Mouse (Mus musculus) forebrain, embryonic 13.5 days (tissue): ENCODE results near the gene Esx1. TPM values are rescaled to one million over a fixed set of nuclear protein-coding genes. Genes with fewer than 3 reads are reported as not detected.

ENCODE experiments used
- ATAC-seq: fragments of 200-750 bp; cut with Nextera tagmentation; 2 replicates; pipeline ENCODE4 v1.8.0; 2017
- H3K27ac ChIP-seq: fragments of 300-500 bp; sonication (generic); 2 replicates; pipeline ENCODE4 v1.5.1; 2015; ENCODE audit warnings: inconsistent platforms, mild to moderate bottlenecking, moderate library complexity
- H3K27me3 ChIP-seq: fragments of 300-500 bp; sonication (generic); 2 replicates; pipeline ENCODE4 v1.6.1; 2015; ENCODE audit warnings: mild to moderate bottlenecking, inconsistent platforms
- H3K36me3 ChIP-seq: fragments of 300-500 bp; sonication (generic); 2 replicates; pipeline ENCODE4 v1.6.1; 2015; ENCODE audit warnings: mild to moderate bottlenecking, inconsistent platforms; ENCODE audit not compliant: poor library complexity, severe bottlenecking
- H3K4me1 ChIP-seq: fragments of 300-500 bp; sonication (generic); 2 replicates; pipeline ENCODE4 v1.6.1; 2015; ENCODE audit warnings: inconsistent platforms
- H3K4me2 ChIP-seq: fragments of 300-500 bp; sonication (generic); 2 replicates; pipeline ENCODE4 v1.6.1; 2015; ENCODE audit warnings: inconsistent platforms, mild to moderate bottlenecking, moderate library complexity
- H3K4me3 ChIP-seq: fragments of 300-500 bp; sonication (generic); 2 replicates; pipeline ENCODE4 v1.5.1; 2015; ENCODE audit warnings: mild to moderate bottlenecking, inconsistent platforms
- H3K9ac ChIP-seq: fragments of 300-500 bp; sonication (generic); 2 replicates; pipeline ENCODE4 v1.6.1; 2015; ENCODE audit warnings: mild to moderate bottlenecking, inconsistent platforms
- H3K9me3 ChIP-seq: fragments of 300-500 bp; sonication (generic); replicated peaks from 2 replicates; pipeline ENCODE4 v1.6.1; 2016; ENCODE audit warnings: inconsistent platforms
- WGBS: fragments of 180-500 bp; shearing (Covaris S2); methylation state at CpG from one replicate; pipeline ENCODE4 v1.1.7; 2015; 5-methylcytosine and 5-hydroxymethylcytosine counted together
- polyA plus RNA-seq: library from polyadenylated mRNA; unstranded; fragments of >200 nt; fragmentation: Nextera tagmentation; extraction: Ambion mirVana; gene quantifications from 2 replicates; pipeline ENCODE4 v1.2.1, GENCODE M21; 2015

Gene Esx1
- not detected in 2 replicates for polyA plus RNA-seq

DNA sequence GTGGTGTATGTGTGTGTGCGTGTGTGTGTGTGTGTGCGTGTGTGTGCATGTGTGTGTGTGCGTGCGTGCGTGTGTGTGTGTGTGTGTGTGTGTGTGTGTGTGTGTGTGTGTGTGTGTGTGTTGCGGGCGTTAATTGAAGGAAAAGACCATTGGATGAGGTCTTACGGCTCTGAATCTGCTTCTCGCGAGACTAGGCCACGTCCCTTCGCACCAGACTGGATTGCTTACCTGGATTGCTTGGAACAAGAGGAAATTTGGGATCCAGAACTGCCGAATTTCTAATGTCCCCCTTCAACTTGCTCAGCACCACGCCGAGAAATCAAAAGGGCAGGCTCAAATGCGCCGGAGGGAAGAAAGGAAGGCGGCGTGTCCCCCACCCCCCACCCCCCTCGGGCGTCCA, at the start of gene Esx1:
Esx1 (minus strand) TSS at position 366 of the 400 bp plus-strand sequence.
- Histone ChIP-seq H3K27me3 (peaks cover 83% of the 10 kb centered on the region), H3K4me2 (0 out of 2 replicates have a peak within 1 kb of the TSS, but pooled peaks have one; percentile 22), H3K4me1 (no peaks in the 10 kb centered on the region; the same call in 1 of the 2 replicates), H3K27ac (no peak within 1 kb of the TSS), H3K4me3 (peak within 1 kb of the TSS; percentile 17; the same call in 1 of the 2 replicates), H3K9ac (no peak within 1 kb of the TSS), H3K36me3 (no peaks in the 10 kb centered on the region), H3K9me3 (peaks cover 3% of the 10 kb centered on the region; the same call in 1 of the 2 replicates)
- WGBS = 23% methylated on average over 21 of the region's 21 CpGs
- ATAC-seq = no peak

DNA sequence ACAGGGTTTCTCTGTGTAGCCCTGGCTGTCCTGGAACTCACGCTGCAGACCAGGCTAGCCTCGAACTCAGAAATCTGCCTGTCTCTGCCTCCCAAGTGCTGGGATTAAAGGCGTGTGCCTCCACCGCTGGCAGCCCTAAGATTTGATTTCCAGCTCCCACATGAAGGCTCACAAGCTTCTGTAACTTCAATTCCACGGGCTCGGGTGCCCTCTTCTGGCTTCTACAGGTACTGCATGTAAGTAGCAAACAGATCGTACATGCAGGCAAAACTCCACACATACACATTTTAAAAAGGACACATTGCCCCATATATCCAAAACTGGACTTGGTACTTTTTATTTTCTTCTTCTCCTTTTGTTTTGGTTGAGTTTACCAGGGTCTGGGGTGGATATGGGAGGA, 48.1 kb upstream of the Esx1 start:
- H3K27ac ChIP-seq = no peak overlapping the region
- H3K9ac ChIP-seq = no peak overlapping the region
- WGBS = 46% methylated on average over 7 of the region's 7 CpGs
- H3K27me3 ChIP-seq = no peaks in the 10 kb centered on the region
- H3K4me2 ChIP-seq = no peak overlapping the region
- no peaks in the 10 kb centered on the region for H3K36me3 ChIP-seq
- no peak for ATAC-seq
- H3K9me3 ChIP-seq = no peaks in the 10 kb centered on the region
- no peaks in the 10 kb centered on the region for H3K4me1 ChIP-seq
- H3K4me3 ChIP-seq = no peak overlapping the region

DNA sequence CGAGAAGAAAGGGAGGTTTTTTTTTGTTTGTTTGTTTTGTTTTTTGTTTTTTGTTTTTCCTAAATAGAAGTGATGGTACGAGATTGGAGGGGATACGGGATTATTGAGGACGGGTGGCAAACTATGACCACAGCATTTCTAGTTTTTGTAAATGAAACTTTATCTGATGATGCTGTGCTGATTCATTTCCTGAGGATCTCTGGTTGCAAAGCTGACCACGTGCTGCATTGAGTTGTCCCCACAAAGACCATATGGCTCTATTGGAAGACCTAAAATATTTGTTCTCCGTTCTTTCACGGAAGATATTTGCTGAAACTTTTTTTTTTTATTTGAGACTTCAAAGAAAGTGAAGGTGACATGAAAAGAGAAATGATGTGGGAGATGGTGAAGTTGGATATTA, 45.8 kb upstream of the Esx1 start:
- no peak for ATAC-seq
- no peaks in the 10 kb centered on the region for H3K27me3 ChIP-seq

DNA sequence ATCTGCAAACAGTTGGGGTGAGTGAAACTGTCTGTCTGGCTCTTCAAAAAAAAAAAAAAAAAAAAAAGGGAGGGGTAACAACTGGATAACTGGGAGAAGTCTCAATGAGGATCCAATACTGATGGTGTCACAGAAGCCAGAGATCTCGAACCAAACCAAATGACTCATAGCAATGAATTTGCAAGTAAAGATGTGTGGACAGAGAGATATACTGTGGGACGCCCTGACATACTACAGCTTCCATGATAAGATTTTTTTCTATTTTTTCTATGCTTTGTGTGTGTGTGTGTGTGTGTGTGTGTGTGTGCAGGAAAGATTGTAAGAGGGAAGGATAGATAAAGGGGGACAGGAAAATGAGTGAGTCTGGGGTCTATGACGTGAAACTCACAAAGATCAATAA, 43.7 kb upstream of the Esx1 start:
- Histone ChIP-seq H3K27me3 (no peaks in the 10 kb centered on the region), H3K4me3 (no peak overlapping the region), H3K4me2 (no peak overlapping the region), H3K9ac (no peak overlapping the region), H3K9me3 (no peaks in the 10 kb centered on the region), H3K36me3 (no peaks in the 10 kb centered on the region), H3K4me1 (no peaks in the 10 kb centered on the region), H3K27ac (no peak overlapping the region)
- ATAC-seq = no peak
- 90% methylated on average over 3 of the region's 3 CpGs for WGBS

More for the DNA sequence above, 45.8 kb upstream of the Esx1 start:
- no peak overlapping the region for H3K9ac ChIP-seq
- no peaks in the 10 kb centered on the region for H3K9me3 ChIP-seq
- H3K4me3 ChIP-seq = no peak overlapping the region
- no peak overlapping the region for H3K27ac ChIP-seq
- WGBS = 79% methylated on average over 7 of the region's 7 CpGs
- no peaks in the 10 kb centered on the region for H3K36me3 ChIP-seq
- no peak overlapping the region for H3K4me2 ChIP-seq
- no peaks in the 10 kb centered on the region for H3K4me1 ChIP-seq

DNA sequence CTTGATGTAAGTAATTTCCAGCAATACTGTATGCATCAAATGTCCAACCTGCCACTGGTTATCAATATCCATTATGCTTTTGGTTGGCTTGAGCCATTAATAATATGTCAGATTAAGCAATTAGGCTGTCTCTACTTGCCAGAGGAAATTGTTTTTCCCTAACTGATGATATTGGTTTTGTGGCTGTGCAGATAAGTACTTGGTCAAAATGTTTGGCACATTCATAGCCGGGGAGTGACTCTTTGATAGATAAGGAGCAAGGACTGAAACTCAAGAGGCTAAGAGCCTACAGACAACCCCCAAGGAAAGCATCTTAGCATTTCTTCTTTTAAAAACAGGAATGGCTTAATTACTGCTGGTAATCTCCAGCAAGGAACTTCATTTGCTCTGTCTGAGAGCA, 40.8 kb upstream of the Esx1 start:
- H3K27me3 ChIP-seq = no peaks in the 10 kb centered on the region
- H3K9me3 ChIP-seq = no peaks in the 10 kb centered on the region
- H3K4me3 ChIP-seq = no peak overlapping the region
- ATAC-seq = no peak
- no peaks in the 10 kb centered on the region for H3K4me1 ChIP-seq
- WGBS = 83% methylated on average over 1 of the region's 1 CpGs
- H3K4me2 ChIP-seq = no peak overlapping the region
- no peak overlapping the region for H3K27ac ChIP-seq
- no peak overlapping the region for H3K9ac ChIP-seq
- H3K36me3 ChIP-seq = no peaks in the 10 kb centered on the region

DNA sequence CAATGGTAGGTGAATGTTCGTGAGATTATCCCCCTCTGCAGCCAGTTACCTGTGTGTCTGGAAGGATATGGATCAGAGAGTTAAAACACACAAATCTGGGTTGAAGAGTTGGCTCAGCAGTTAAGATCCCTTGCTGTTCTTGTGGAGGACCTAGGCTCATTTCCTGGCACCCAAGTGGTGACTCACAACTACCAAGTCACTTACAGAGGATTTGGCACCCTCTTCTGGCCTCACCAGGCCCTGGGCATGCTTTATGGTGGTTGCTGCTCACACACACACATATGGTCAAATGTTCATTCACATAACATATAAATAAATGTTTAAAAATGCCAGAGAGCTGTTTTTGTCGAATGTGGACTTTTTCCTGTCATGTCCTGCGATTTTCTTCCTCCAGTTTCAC, 39.1 kb upstream of the Esx1 start:
- H3K4me2 ChIP-seq = no peak overlapping the region
- no peaks in the 10 kb centered on the region for H3K4me1 ChIP-seq
- no peaks in the 10 kb centered on the region for H3K36me3 ChIP-seq
- no peaks in the 10 kb centered on the region for H3K9me3 ChIP-seq
- H3K9ac ChIP-seq = no peak overlapping the region
- no peak overlapping the region for H3K27ac ChIP-seq
- 72% methylated on average over 3 of the region's 3 CpGs for WGBS
- no peak overlapping the region for H3K4me3 ChIP-seq
- no peaks in the 10 kb centered on the region for H3K27me3 ChIP-seq
- no peak for ATAC-seq

DNA sequence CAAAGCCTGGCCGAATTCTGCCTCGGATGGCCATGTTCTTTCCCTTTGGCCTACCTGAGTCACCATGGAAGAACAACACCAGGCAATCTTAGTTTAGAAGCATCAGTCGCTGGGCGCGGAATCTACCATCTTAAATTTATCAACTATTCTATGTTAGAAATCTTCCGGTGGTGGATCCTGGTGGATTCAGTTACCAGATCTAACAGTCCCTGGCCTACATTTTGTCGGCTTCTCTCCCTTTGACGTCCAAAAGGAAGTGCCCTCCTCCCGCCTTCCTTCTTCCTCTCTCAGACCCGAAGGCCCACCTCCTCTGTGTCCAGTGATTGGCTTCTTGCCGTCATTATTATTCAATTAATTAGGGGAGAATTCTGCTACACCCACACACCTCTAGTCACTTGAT, 27.2 kb upstream of the Esx1 start:
- H3K4me1 ChIP-seq = no peaks in the 10 kb centered on the region
- no peaks in the 10 kb centered on the region for H3K27me3 ChIP-seq
- H3K9me3 ChIP-seq = no peaks in the 10 kb centered on the region
- H3K36me3 ChIP-seq = no peaks in the 10 kb centered on the region
- no peak for ATAC-seq
- no peak overlapping the region for H3K4me2 ChIP-seq
- no peak overlapping the region for H3K4me3 ChIP-seq
- 88% methylated on average over 11 of the region's 11 CpGs for WGBS
- no peak overlapping the region for H3K27ac ChIP-seq
- no peak overlapping the region for H3K9ac ChIP-seq

DNA sequence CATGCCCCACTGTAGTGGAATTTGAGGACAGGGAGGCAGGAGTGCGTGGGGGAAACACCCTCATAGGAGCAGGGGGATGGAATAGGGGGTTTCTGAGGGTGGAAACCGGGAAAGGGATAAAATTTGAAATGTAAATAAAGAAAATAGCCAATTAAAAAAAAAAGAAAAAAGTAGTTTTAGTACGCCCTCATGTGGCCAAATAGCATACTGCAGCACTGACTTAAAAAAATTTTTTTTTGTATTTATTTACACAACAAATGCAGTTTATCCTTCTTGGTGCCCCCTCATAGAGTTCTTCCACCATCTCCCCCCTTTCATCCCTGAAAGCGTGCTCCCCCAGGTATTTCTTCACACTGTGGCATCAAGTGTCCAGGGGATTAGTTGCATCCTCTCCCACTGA, 22.8 kb upstream of the Esx1 start:
- ATAC-seq = no peak
- no peaks in the 10 kb centered on the region for H3K4me1 ChIP-seq
- H3K4me2 ChIP-seq = no peak overlapping the region
- no peaks in the 10 kb centered on the region for H3K27me3 ChIP-seq
- H3K4me3 ChIP-seq = no peak overlapping the region
- H3K36me3 ChIP-seq = no peaks in the 10 kb centered on the region
- 31% methylated on average over 4 of the region's 4 CpGs for WGBS
- H3K9me3 ChIP-seq = no peaks in the 10 kb centered on the region
- no peak overlapping the region for H3K27ac ChIP-seq
- no peak overlapping the region for H3K9ac ChIP-seq

DNA sequence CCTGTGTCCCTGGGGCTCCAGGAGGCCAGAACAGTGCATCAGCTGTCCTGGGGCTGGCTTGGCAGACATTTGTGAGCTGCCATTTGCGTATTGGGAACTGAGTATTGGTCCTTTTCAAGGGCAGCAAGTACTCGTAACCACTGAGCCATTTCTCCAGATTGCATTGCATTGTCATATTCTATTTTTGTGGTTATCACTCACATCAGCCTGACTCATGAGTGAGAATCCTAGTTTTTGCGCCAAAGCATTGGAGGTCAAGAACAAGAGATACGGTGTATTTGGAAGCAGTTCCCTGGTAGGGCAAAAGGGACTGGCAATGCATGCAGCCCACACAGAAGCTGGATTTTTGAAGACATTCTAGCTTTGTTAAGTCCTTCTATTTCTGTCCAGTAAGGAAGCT, 21.8 kb upstream of the Esx1 start:
- Histone ChIP-seq H3K9ac (no peak overlapping the region), H3K27ac (no peak overlapping the region), H3K4me2 (no peak overlapping the region), H3K4me1 (no peaks in the 10 kb centered on the region), H3K27me3 (no peaks in the 10 kb centered on the region), H3K4me3 (no peak overlapping the region), H3K36me3 (no peaks in the 10 kb centered on the region), H3K9me3 (no peaks in the 10 kb centered on the region)
- WGBS = 90% methylated on average over 4 of the region's 4 CpGs
- ATAC-seq = no peak

DNA sequence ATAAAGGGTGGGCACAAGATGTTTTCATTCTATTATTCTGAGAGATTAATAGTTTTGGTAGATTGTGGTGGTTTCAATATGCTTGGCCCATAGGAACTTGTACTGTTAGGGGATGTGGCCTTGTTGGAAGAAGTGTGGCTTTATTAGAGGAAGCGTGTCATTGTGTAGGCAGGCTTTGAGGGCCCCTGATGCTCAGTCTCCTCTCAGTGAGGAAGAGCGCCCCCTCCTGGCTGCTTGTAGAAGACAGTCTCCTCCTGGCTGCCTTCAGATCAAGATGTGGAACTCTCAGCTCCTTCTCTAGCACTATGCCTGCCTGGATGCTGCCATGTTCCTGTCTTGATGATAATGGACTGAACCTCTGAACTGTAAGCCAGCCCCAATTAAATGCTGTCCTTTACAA, 20.7 kb upstream of the Esx1 start:
- no peaks in the 10 kb centered on the region for H3K9me3 ChIP-seq
- H3K9ac ChIP-seq = no peak overlapping the region
- H3K27ac ChIP-seq = no peak overlapping the region
- no peaks in the 10 kb centered on the region for H3K36me3 ChIP-seq
- no peaks in the 10 kb centered on the region for H3K4me1 ChIP-seq
- WGBS = 32% methylated on average over 2 of the region's 2 CpGs
- ATAC-seq = no peak
- H3K4me2 ChIP-seq = no peak overlapping the region
- no peaks in the 10 kb centered on the region for H3K27me3 ChIP-seq
- H3K4me3 ChIP-seq = no peak overlapping the region

DNA sequence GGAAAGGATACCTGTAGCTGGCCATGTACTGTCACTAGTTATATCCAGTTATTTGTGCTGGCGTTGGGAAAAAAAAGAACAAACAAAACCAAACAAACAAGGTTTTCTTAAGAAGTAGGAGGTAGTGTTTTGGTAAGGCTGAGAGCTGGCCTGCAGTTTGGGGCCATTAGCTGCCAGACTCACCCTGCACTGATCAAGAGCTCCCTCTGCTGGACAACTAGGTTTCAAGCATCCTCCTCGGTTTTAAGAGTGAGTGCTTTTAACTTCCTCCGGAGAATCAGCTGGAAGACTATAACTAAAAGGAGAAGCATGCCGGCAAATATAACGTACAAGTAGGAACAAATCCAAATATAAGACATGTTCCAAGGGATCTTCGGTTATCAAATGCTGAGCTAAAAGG, 19.8 kb upstream of the Esx1 start:
- 16% methylated on average over 6 of the region's 6 CpGs for WGBS
- peak; percentile 41; the same call in 1 of the 2 replicates for ATAC-seq

DNA sequence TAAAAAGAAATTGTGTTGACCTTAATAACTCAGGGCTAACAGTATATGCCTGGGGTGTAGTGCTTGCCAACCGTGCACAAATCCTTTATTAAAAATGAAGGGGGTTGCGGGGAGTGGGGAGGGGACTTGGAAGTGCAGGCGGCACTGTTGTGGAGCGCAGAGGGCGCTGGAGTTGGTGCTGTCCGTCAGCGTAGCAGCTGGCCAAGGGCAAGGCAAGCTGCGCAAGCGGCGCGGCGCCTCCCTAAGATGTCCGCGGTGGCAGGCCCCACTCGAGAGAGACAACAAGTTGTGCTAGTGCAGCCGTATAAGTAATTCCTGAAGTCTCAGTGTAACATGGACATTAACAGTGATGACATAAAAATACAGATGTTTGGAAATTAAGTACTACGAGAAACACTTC, 5.7 kb upstream of the Esx1 start:
- ATAC-seq = no peak
- H3K9me3 ChIP-seq = no peaks in the 10 kb centered on the region
- H3K4me3 ChIP-seq = no peak overlapping the region
- H3K4me1 ChIP-seq = no peaks in the 10 kb centered on the region
- no peak overlapping the region for H3K4me2 ChIP-seq
- H3K36me3 ChIP-seq = no peaks in the 10 kb centered on the region
- 12% methylated on average over 17 of the region's 17 CpGs for WGBS
- H3K27me3 ChIP-seq = peaks cover 57% of the 10 kb centered on the region
- H3K27ac ChIP-seq = no peak overlapping the region
- H3K9ac ChIP-seq = no peak overlapping the region

More for the DNA sequence above, 19.8 kb upstream of the Esx1 start:
- Histone ChIP-seq H3K4me2 (no peak overlapping the region), H3K27me3 (no peaks in the 10 kb centered on the region), H3K9ac (no peak overlapping the region), H3K9me3 (no peaks in the 10 kb centered on the region), H3K4me3 (no peak overlapping the region), H3K27ac (no peak overlapping the region), H3K4me1 (no peaks in the 10 kb centered on the region), H3K36me3 (no peaks in the 10 kb centered on the region)

DNA sequence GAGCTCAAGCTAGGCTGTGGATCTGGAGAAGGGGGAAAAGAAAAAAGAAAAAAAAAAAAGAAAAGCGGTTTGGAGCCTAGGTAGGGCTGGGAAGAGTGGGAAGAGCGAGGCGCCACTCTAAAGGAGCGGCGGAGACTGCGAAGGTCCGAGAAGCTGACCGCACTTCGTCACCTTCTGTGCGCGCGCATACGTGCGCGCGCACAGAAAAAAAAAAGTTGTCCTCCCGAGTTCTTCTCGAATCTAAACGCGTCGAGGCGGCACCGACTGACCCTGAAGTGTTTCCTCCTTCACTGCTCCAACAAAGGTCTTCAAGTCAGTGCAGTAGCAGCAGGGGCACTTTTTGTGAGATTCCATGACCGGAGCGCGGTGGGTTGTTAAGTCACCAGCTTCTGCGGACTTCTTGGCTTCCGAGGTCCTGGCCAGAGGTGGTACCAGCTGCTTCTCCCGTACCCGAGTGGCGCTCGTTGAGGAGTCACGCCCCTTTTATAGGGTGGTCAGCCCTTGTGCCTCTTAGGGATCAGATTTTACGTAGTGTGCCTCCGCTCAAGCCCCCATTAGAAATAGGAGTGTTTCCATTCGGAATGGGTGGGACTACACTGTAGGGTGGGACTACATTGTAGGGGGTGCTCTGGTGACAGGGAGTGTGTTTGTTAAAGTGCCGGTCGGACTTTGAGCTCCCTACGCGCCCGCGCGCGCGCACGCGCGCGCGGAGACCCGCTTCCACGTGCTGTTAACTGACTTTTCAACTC, 2.0 kb downstream of the Esx1 start:
- H3K36me3 ChIP-seq = no peaks in the 10 kb centered on the region
- 24% methylated on average over 35 of the region's 52 CpGs for WGBS
- no peak overlapping the region for H3K27ac ChIP-seq
- no peak; the same call in 1 of the 2 replicates for ATAC-seq
- H3K4me3 ChIP-seq = peak overlapping the region; percentile 13; the same call in 1 of the 2 replicates
- H3K9ac ChIP-seq = no peak overlapping the region
- peaks cover 82% of the 10 kb centered on the region for H3K27me3 ChIP-seq
- peaks cover 3% of the 10 kb centered on the region; the same call in 1 of the 2 replicates for H3K9me3 ChIP-seq
- H3K4me2 ChIP-seq = peak overlapping the region; percentile 39
- no peaks in the 10 kb centered on the region; the same call in 1 of the 2 replicates for H3K4me1 ChIP-seq
